Mouse (Mus musculus) right cerebral cortex, adult 18-20 months (tissue): ENCODE results near the gene Hfm1.

ENCODE experiments used
- DNase-seq: peaks from one replicate; pipeline ENCODE4 v3.0.0; 2022; ENCODE audit warnings: mixed read lengths

Hfm1 gene

DNA sequence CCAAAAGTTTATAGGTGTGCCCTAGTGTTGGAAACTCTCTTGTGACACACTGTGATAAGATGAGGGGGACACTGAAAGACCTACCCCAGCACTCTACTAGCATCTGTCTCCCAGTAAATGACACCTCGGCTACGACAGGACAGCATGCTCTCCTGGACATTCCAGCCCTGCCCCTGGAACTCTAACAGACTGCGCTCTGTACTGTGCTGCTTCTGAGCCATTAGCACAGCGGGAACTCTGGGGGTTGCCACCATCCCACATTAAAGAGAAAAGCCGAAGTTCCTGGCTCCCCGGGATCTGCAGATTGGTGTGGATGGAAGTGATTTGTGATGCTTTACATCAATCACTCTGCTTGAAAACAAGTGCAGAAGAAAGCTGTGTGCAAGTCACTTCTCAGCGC, 93.1 kb downstream of the Hfm1 start:
- DNase-seq, result no peak

DNA sequence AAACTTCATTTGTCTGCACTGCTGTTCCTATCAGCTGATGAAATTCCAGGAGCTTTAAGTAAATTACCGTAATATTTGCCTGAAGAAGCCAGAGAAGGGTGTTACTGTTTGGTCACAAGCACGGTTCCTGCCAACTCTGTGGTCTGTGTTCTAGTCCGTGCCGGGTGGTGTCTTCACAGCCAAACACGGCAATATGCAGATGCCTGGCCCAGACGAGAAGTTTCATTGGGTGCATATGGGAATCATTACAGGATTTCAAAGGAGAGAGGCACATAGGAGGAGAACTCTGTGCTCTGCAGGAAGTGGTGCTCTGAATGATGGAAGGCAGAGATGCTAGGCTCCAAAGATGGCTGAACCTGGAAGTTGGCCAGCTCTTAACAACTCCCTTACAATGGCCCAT, 94.7 kb downstream of the Hfm1 start:
- no peak for DNase-seq

GRCm38 (mm10) chr5:106830775-106831174, 95.3 kb downstream of the Hfm1 start:
- no peak for DNase-seq

DNA sequence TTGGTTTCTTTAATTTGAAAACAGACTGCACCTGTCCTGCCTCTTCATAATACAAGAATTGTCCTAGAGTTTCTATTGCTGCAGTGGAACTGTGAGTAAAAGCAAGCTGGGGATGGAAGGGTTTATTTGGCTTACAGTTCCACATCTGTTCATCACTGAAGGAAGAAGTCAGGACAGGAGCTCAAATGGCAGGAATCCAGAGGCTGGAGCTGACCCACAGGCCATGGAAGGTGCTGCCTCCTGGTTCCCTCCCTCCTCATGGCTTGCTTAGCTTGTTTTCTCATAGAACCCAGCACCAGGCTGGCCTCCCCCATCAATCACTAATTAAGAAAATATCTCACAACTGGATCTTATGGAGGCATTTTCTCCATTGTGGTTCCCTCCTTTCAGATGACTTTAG, 99.4 kb downstream of the Hfm1 start:
- no peak for DNase-seq

- no peak for DNase-seq
Measured at GRCm38 (mm10) chr5:106826044-106826443, 100.1 kb downstream of the Hfm1 start.

- DNase-seq, result peak; percentile 14
Measured at GRCm38 (mm10) chr5:106825301-106825853, 100.7 kb downstream of the Hfm1 start.

DNA sequence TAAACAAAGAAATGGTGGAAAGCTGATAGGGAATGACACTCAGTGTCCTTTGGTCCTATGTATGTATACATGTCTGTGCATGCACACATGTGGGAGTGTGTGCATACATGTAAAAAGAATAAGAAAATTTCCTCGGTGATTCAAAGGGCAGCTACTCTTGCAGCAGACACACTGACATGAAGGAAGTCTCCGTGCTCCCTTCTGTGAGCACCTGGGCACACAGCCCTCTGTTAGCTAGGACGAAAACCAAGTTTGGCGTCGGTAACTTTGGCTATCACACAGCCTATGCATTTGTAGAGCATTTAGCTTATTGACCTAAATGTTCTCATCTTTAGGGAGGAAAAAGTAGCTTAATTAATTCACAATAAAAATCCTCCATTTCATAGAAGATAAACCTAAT, 101.4 kb downstream of the Hfm1 start:
- DNase-seq, result no peak

GRCm38 (mm10) chr5:106819630-106820029, 106.5 kb downstream of the Hfm1 start:
- no peak for DNase-seq

DNA sequence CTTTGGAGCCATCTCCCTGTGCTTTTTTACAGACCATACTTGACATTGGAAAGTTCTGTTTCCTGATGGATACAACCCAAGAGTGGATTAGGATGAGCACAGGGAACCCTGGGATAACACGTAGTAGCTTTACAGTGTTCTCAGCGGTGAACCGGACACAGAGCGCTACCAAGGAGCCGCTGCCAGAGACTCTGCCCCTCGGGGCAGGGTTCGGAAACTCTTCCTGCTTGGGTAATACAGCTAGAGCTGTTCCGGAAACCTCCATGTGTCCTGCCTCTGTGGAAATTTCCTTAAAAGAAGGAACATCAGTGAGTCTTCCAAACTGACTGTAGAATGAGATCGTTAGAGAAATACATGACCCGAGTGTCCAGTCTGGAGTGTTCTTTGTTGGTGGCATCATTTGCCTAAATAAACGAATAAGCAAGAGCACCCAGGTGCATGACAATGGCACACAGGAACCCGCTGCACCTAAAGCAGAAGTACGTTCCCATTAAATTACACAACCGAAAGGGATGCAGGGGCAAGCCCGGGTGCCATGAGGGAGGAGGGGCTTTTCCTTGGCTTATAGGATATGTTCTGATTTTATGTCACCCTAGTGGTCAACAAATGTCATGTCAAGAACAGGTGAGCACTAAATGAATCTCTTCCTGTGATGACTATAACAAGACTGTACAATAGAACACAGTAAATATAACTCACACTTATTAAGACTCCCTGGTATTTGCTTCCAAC, 110.0 kb downstream of the Hfm1 start:
- DNase-seq, result no peak

GRCm38 (mm10) chr5:106814611-106815010, 111.5 kb downstream of the Hfm1 start:
- DNase-seq, result no peak

GRCm38 (mm10) chr5:106803094-106803493, 123.0 kb downstream of the Hfm1 start:
- peak; percentile 25 for DNase-seq

DNA sequence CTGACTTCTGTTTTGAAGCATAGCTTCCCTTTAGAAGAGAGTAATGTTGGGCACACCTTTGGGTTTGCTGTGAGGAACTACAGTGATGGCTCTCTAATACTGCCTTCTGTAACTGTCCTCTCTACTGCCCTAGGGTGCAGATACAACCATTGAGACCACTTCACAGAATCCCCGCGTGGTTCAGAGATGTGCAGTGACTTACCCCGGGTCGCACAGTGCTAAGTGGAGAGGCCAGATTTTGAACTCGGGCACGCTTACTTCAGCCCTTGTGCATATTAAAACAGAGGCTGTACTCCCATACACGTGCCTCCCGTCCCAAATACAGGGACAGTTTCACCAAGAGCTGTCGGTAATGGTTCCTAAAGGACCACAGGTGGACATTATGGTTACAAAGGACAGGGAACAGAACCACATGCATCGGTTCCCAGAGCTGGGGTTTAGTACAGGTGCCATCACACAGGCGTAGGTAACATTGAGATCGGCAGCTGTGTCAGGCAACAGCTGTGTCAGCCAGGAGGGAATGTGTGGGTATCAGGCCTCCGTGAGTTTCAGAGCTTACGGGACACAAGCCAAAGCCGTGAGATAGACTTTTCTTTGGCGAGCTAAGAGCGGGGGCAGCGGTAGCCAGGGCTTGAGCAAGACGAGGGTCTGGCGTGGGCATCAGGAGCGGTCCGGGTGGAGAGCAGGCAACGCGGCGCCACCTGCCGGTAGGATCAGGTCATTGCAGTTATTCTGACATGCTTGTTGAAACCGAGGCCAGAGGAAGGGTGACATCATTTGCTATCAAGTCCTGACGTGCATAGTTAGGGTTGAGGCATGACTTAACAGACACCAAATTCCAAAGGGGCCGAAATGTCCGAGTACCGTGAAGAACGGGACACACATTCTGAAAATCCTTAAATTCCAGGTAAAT, 124.0 kb downstream of the Hfm1 start:
- DNase-seq, result peak; percentile 85

DNA sequence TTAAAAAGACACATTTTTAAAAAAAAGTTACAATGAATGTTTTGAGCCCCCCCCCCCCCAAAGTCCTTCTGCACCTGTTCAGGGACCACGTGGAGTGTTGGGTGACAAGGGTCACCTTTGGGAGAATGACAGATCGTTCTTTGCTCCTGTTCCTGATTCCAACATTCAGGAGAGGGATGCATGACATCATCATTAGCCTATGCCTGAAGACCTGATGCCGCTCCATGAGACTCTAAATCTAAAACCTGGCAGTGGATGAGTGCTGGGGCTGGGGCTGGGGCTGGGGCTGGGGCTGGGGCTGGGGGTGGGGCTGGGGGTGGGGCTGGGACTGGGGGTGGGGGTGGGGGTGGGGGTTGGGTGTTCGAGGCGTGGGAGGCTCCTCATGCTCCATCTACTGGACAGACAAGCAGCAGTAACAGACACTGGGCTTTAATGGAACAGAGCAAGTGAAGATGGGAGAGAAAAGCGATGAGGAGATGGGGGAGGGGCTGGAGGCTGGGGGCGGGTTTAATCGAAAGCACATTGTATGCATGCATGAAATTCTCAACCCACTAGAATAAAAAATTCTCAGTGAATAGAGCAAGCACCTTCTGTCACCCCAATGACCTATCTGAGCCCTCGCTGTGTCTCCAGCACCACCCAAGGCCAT, 124.8 kb downstream of the Hfm1 start:
- DNase-seq, result no peak

- DNase-seq, result no peak
Measured at GRCm38 (mm10) chr5:106797896-106798295, 128.2 kb downstream of the Hfm1 start.

DNA sequence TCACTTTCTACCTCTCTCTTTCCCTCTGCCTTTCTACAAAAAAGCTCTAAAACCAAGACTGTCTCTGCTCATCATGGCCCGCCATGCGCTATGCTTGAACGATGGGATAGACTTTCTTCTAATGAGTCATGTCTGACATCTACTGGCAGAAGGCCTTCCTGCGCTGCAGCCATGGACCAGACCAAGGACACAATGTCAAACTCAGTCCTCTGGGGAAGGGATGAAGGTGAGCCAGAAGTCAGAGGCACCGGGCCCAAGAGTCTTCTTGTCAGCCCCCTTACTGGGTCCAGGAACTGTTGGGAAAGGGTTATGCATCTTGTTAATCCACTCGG, 134.9 kb downstream of the Hfm1 start:
- no peak for DNase-seq

GRCm38 (mm10) chr5:106790496-106791240, 135.5 kb downstream of the Hfm1 start:
- DNase-seq, result no peak
